Mouse (Mus musculus): Measurements from ENCODE around the gene Accsl. TPM values are rescaled to one million over a fixed set of nuclear protein-coding genes. Genes with fewer than 3 reads are reported as not detected.

The Accsl gene
- polyA plus RNA-seq, 1 experiment from 2014 or later = 0.09 TPM

GRCm38 (mm10) chr2:93872257-93872656 lies 3.3 kb upstream of the Accsl start:
- Histone ChIP-seq H3K4me2 (replicated peaks) (no peak overlapping the region), H3K9me3 (replicated peaks) (no peaks in the 10 kb centered on the region), H3K9ac (no peak overlapping the region), H3K27me3 (no peaks in the 10 kb centered on the region), H3K36me3 (no peaks in the 10 kb centered on the region), H3K27ac (no peak overlapping the region; the same call in 1 of the 2 replicates), H3K4me3 (no peak overlapping the region), H3K4me1 (peaks cover 16% of the 10 kb centered on the region)
- WGBS = 66% methylated on average over 7 of the region's 7 CpGs
- ATAC-seq (ENCODE audit: low FRiP score) = no peak

- H3K4me1 ChIP-seq = peaks cover 16% of the 10 kb centered on the region
- H3K27ac ChIP-seq = no peak overlapping the region
- ATAC-seq (ENCODE audit: low FRiP score) = no peak
- no peak overlapping the region for H3K4me2 ChIP-seq (replicated peaks)
- no peak overlapping the region for H3K4me3 ChIP-seq
- H3K9me3 ChIP-seq (replicated peaks) = no peaks in the 10 kb centered on the region
- no peak overlapping the region for H3K9ac ChIP-seq
- H3K36me3 ChIP-seq = no peaks in the 10 kb centered on the region
- no peaks in the 10 kb centered on the region for H3K27me3 ChIP-seq
- 84% methylated on average over 4 of the region's 4 CpGs for WGBS
Observed at GRCm38 (mm10) chr2:93871411-93871925, 2.5 kb upstream of the Accsl start.

DNA sequence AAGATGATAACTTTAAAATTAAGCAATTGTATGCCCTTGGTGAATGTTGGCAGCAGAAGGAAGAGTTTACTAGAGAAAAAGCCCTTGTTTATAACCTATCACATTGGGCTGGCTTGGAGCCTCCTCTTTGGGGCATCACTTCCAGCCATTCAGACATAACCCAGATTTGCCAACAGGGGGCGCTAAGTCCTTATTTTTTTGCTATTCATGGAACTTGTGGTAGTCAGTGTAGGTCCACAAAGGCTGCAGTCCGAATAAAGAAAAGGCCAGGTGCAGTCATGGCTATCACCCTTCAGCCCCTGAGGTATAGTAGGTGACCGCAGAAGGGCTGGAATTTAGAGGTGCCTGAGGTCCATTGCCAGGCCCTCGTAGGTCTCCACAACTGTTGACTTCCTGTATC lies 1.9 kb upstream of the Accsl start:
- no peak overlapping the region for H3K27ac ChIP-seq
- H3K9ac ChIP-seq = no peak overlapping the region
- peaks cover 16% of the 10 kb centered on the region for H3K4me1 ChIP-seq
- no peak overlapping the region for H3K4me2 ChIP-seq (replicated peaks)
- no peak overlapping the region for H3K4me3 ChIP-seq
- H3K9me3 ChIP-seq (replicated peaks) = no peaks in the 10 kb centered on the region
- H3K27me3 ChIP-seq = no peaks in the 10 kb centered on the region
- no peaks in the 10 kb centered on the region for H3K36me3 ChIP-seq
- peak; percentile 46; the same call in 1 of the 2 replicates for ATAC-seq (ENCODE audit: low FRiP score)
- WGBS = 46% methylated on average over 4 of the region's 4 CpGs

GRCm38 (mm10) chr2:93868566-93868965 lies 391 bp downstream of the Accsl start:
- WGBS = 87% methylated on average over 11 of the region's 11 CpGs
- no peaks in the 10 kb centered on the region for H3K27me3 ChIP-seq
- H3K36me3 ChIP-seq = no peaks in the 10 kb centered on the region
- H3K4me1 ChIP-seq = peaks cover 8% of the 10 kb centered on the region
- H3K9ac ChIP-seq = no peak overlapping the region
- no peak overlapping the region for H3K27ac ChIP-seq
- H3K4me2 ChIP-seq (replicated peaks) = no peak overlapping the region
- H3K4me3 ChIP-seq = no peak overlapping the region
- no peaks in the 10 kb centered on the region for H3K9me3 ChIP-seq (replicated peaks)
- ATAC-seq (ENCODE audit: low FRiP score) = no peak

DNA sequence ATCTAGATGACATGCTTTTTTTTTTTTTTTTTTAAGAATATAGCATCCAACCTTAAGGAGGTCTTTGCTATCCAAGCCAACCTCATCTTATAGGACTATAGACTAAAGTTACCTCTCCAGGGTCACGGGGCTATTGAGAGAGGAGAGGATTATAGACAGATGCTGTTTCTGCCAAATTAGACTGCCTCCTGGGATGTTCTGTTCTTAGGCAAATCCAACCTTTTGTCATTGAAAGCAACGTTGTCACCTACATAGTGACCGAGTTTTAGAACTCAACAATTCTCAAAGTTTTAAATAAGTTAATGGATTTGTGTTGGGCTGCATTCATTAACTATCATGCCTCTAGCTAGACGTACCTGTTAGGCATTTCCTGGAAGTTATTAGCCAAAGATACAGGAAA lies 5.7 kb downstream of the Accsl start:
- no peak overlapping the region for H3K27ac ChIP-seq
- no peaks in the 10 kb centered on the region for H3K36me3 ChIP-seq
- ATAC-seq (ENCODE audit: low FRiP score) = no peak
- H3K27me3 ChIP-seq = no peaks in the 10 kb centered on the region
- 71% methylated on average over 4 of the region's 4 CpGs for WGBS
- no peak overlapping the region for H3K4me2 ChIP-seq (replicated peaks)
- no peak overlapping the region for H3K9ac ChIP-seq
- no peak overlapping the region for H3K4me3 ChIP-seq
- H3K9me3 ChIP-seq (replicated peaks) = no peaks in the 10 kb centered on the region
- no peaks in the 10 kb centered on the region for H3K4me1 ChIP-seq

- no peak for ATAC-seq (ENCODE audit: low FRiP score)
- 71% methylated on average over 12 of the region's 12 CpGs for WGBS
- no peak overlapping the region for H3K4me2 ChIP-seq (replicated peaks)
Observed at GRCm38 (mm10) chr2:93858845-93859244, 10.1 kb downstream of the Accsl start.

GRCm38 (mm10) chr2:93851303-93851702 lies 17.7 kb downstream of the Accsl start:
- H3K9ac ChIP-seq = no peak overlapping the region
- 96% methylated on average over 1 of the region's 1 CpGs for WGBS
- H3K27me3 ChIP-seq = no peaks in the 10 kb centered on the region; the same call in 1 of the 2 replicates
- no peak overlapping the region for H3K4me3 ChIP-seq
- ATAC-seq (ENCODE audit: low FRiP score) = no peak
- H3K36me3 ChIP-seq = no peaks in the 10 kb centered on the region
- H3K9me3 ChIP-seq (replicated peaks) = no peaks in the 10 kb centered on the region
- H3K4me2 ChIP-seq (replicated peaks) = no peak overlapping the region
- peaks cover 16% of the 10 kb centered on the region for H3K4me1 ChIP-seq
- no peak overlapping the region for H3K27ac ChIP-seq

More at GRCm38 (mm10) chr2:93858845-93859244, 10.1 kb downstream of the Accsl start:
- no peak overlapping the region for H3K27ac ChIP-seq
- H3K36me3 ChIP-seq = no peaks in the 10 kb centered on the region
- no peaks in the 10 kb centered on the region for H3K9me3 ChIP-seq (replicated peaks)
- no peak overlapping the region for H3K9ac ChIP-seq
- H3K27me3 ChIP-seq = no peaks in the 10 kb centered on the region
- H3K4me3 ChIP-seq = no peak overlapping the region
- H3K4me1 ChIP-seq = no peaks in the 10 kb centered on the region

DNA sequence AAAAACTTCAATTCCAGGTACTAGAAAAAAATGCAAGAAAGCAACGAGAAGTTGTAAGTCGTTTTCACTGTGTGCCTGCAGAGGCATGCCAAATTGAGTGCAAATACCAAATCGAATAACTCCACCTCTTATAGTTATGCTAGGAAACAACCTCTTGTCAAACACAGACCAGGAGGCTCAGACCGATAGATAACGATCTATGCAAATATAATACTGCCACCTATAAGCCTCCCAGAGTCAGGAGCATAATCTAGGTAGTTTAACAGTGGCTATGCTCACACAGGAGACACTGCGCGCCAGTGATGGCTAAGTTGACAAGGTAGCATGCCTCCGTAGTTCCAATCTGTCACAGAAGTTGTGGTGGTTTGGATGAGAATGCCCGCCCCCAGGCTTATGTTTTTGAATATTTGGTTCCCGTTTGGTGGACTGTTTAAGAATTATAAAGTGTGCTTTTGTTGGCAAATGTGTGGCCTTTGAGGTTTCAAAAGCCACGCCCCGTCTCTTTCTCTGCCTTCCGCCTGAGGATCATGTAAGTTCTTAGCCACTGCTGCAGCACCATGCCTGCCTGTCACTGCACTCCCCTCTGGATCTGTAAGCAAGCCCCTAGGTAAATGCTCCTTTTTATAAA lies 18.5 kb downstream of the Accsl start:
- no peaks in the 10 kb centered on the region for H3K9me3 ChIP-seq (replicated peaks)
- H3K27ac ChIP-seq = no peak overlapping the region
- H3K36me3 ChIP-seq = peaks cover 8% of the 10 kb centered on the region; the same call in 1 of the 2 replicates
- H3K4me3 ChIP-seq = peak overlapping the region; percentile 64; the same call in 1 of the 2 replicates
- no peak overlapping the region for H3K9ac ChIP-seq
- H3K4me1 ChIP-seq = peaks cover 16% of the 10 kb centered on the region
- H3K4me2 ChIP-seq (replicated peaks) = peak overlapping the region; percentile 73
- 50% methylated on average over 13 of the region's 13 CpGs for WGBS
- ATAC-seq (ENCODE audit: low FRiP score) = no peak
- no peaks in the 10 kb centered on the region; the same call in 1 of the 2 replicates for H3K27me3 ChIP-seq

GRCm38 (mm10) chr2:93849505-93850089 lies 19.4 kb downstream of the Accsl start, which contains the start of gene Accs:
Gene Accs, minus strand, starts transcription at chr2:93849943.
- H3K27me3 ChIP-seq = no peaks in the 10 kb centered on the region; the same call in 1 of the 2 replicates
- under 1% methylated on average over 28 of the region's 28 CpGs for WGBS
- peak; percentile 86 for ATAC-seq (ENCODE audit: low FRiP score)
- peaks cover 10% of the 10 kb centered on the region for H3K36me3 ChIP-seq
- H3K4me3 ChIP-seq = peak within 1 kb of the TSS; percentile 64
- no peaks in the 10 kb centered on the region for H3K9me3 ChIP-seq (replicated peaks)
- H3K4me2 ChIP-seq (replicated peaks) = peak within 1 kb of the TSS; percentile 73
- H3K27ac ChIP-seq = peak within 1 kb of the TSS; percentile 84
- H3K9ac ChIP-seq = peak within 1 kb of the TSS; percentile 73
- H3K4me1 ChIP-seq = peaks cover 16% of the 10 kb centered on the region

- Histone ChIP-seq H3K4me3 (no peak overlapping the region), H3K27ac (no peak overlapping the region), H3K4me1 (no peaks in the 10 kb centered on the region), H3K27me3 (no peaks in the 10 kb centered on the region), H3K9me3 (replicated peaks) (0 out of 2 replicates have a peak, but pooled peaks cover 3% of the 10 kb centered on the region), H3K36me3 (peaks cover 84% of the 10 kb centered on the region), H3K9ac (no peak overlapping the region), H3K4me2 (replicated peaks) (no peak overlapping the region)
- WGBS = 93% methylated on average over 3 of the region's 3 CpGs
- no peak for ATAC-seq (ENCODE audit: low FRiP score)
Observed at GRCm38 (mm10) chr2:93841349-93841748, 27.6 kb downstream of the Accsl start.

DNA sequence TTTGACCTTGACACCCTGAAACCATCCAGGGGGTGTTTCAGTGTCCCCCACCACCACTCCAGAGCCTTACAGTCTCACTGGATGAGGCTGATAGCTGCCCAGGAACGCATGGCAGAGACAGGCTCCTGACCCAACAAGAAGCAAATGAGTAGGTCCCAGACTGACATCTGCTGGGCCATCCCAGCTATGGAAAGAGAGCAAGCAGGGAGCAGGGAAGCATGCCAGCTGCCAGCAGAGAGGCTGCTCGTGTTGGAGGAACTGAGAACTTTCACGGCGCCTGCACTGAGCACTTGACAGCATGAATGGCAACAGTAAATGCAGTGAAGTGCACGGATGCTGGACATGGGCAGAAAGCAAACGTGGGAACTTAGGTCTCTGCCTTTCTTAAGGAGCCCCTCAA lies 28.8 kb downstream of the Accsl start:
- no peak overlapping the region for H3K27ac ChIP-seq
- no peak overlapping the region for H3K9ac ChIP-seq
- WGBS = 85% methylated on average over 6 of the region's 6 CpGs
- H3K27me3 ChIP-seq = no peaks in the 10 kb centered on the region
- H3K4me1 ChIP-seq = no peaks in the 10 kb centered on the region
- no peak for ATAC-seq (ENCODE audit: low FRiP score)
- H3K36me3 ChIP-seq = peaks cover 89% of the 10 kb centered on the region
- no peak overlapping the region for H3K4me3 ChIP-seq
- H3K4me2 ChIP-seq (replicated peaks) = no peak overlapping the region
- 0 out of 2 replicates have a peak, but pooled peaks cover 3% of the 10 kb centered on the region for H3K9me3 ChIP-seq (replicated peaks)

- H3K27me3 ChIP-seq = no peaks in the 10 kb centered on the region
- no peak overlapping the region for H3K4me2 ChIP-seq (replicated peaks)
- no peak for ATAC-seq (ENCODE audit: low FRiP score)
- H3K9me3 ChIP-seq (replicated peaks) = 0 out of 2 replicates have a peak, but pooled peaks cover 3% of the 10 kb centered on the region
- no peaks in the 10 kb centered on the region for H3K4me1 ChIP-seq
- no peak overlapping the region for H3K9ac ChIP-seq
- H3K4me3 ChIP-seq = no peak overlapping the region
- WGBS = 89% methylated on average over 4 of the region's 4 CpGs
- peaks cover 84% of the 10 kb centered on the region for H3K36me3 ChIP-seq
- H3K27ac ChIP-seq = no peak overlapping the region
Observed at GRCm38 (mm10) chr2:93838931-93839330, 30.0 kb downstream of the Accsl start.

Measured in hindbrain, embryonic 12.5 days (tissue).